Mouse (Mus musculus) urinary bladder, adult 2 months (tissue): ENCODE results near the gene Mgst3. TPM values are rescaled to one million over a fixed set of nuclear protein-coding genes. Genes with fewer than 3 reads are reported as not detected.

Experiments
- DNase-seq: peaks from one replicate; pipeline ENCODE4 v3.0.0; 2022; ENCODE audit warnings: low spot score
- polyA plus RNA-seq: library from polyadenylated mRNA; depleted of rRNA; stranded (reverse); fragments of >200 nt; gene quantifications from 2 replicates; pipeline ENCODE4 v1.2.3, GENCODE M21; 2012

Mgst3 gene
- polyA plus RNA-seq, 1 experiment = 300 TPM

DNA sequence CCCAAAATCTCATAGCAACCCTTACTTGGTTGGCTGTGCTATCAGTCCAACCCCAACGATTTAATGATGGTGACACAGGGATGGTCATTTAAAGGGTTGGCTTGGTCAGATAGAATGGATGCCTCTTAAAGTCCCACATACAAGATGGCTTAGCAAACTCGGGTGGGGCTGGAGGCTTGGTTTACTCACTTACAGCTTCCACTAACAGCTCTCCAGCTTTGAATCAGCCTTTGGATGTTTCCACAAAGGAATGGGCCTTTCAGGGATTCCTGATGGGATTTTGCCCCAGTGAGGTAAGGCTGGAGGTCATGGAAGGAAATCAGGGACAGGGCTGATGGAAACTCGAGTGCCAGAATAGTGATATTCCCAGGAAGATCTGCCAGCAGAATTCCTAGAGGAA, 5.8 kb downstream of the Mgst3 start:
- DNase-seq = no peak

- DNase-seq = no peak
Measured at GRCm38 (mm10) chr1:167387310-167387709, 6.3 kb downstream of the Mgst3 start.

GRCm38 (mm10) chr1:167386466-167386865, 7.2 kb downstream of the Mgst3 start:
- DNase-seq = no peak

- DNase-seq = no peak
Measured at GRCm38 (mm10) chr1:167385636-167386035, 8.0 kb downstream of the Mgst3 start.

GRCm38 (mm10) chr1:167385211-167385610, 8.4 kb downstream of the Mgst3 start:
- DNase-seq = no peak

DNA sequence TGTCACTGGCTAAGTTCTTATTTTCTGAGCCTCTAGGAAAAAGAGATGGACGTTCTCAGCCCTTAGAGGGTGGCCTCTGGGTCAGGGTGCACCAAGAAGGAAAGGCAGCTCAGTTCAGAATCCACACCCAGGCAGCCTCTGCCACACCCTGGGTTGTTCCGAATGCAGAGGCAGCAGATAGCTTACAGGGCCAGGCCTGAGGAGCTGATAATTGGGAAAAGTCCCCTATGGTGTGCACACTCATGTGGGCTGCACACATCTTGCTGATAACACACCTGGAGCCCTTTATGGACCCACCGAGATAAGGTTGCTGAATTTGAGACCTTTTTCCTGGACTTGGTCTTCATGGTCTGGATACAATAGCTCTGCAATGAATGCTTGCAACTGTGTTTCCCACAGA, 9.5 kb downstream of the Mgst3 start:
- no peak for DNase-seq

DNA sequence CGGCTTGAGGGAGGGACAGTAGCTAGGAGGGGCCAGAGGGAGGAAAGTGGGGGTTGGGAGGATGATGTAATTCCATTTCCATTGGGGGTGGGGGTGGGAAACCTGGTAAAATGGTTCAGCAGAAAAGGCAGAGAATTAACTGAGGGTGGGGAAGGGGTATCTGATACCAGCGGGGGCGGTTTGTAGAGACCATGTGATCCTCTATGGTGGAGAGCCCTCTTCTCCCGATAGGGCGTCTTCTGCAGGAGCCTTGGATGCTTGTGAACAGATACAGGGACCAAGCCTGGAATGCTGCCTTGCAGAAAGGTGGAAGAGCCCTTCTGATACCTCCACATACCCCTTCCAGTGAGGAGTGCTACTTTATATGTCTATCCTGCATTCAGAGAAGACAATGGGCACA, 10.5 kb downstream of the Mgst3 start:
- no peak for DNase-seq

- DNase-seq = no peak
Measured at GRCm38 (mm10) chr1:167382763-167383162, 10.9 kb downstream of the Mgst3 start.

DNA sequence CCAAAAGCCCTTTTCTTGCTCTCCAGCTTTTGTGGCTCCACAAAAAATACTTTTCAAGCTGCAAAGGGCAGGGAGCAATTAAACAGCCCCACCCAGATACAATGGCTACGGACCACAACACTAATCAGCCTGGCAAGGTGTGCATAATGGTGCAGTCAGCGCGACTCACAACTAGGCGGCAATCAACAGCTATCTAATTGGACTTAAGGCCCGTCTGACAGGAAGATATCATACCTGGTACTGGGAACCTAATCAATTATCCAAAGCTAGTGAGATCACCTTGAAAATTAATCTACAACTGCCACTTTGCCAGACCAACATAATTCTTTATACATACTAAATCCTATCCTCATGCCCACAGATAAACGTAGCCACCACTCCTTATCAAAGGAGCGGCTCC, 11.3 kb downstream of the Mgst3 start:
- no peak for DNase-seq

DNA sequence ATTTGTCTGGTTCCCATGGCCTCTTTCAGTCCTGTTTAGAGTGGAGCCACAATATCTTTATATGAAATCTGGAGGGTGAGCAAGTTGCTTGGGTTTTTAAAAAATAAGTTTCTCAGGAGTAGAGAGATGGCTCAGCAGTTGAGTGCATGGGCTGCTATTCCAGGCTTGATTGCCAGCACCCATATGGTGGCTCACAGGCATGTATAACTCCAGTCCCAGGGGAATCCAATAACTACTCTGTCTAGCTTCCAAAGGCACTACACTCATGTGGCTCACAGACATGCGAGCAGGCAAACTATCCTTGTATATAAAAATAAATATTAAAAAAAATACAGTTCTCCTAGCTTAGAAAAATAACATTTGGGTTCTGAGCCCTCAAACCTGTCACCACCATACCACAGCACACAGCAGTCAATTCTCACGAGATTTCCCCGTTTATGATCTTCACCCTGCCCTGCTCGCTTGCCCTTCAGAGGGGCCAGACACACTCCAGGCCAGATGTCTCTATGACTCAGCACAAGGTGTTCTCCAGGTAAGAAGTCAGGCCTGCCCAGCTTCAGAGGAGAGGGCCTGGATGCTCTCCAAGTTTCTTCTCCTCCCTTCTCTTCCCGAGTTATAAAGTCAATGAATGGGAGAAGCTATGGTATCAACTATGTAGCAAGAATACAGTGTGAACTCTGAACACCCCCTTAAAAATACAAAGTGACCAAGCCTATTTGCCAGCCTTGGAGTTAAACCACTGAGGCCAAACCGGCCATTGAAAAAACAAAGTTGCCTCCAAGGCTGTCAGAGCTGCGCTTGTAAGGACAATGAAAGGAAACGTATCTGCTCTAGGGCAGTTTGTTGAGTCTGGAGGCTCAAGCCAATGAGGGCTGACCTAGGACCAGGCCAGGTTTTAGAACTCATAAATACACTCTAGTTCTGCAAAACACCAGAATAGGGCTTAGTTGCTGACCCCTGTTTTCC, 12.3 kb downstream of the Mgst3 start:
- no peak for DNase-seq

- DNase-seq = no peak
Measured at GRCm38 (mm10) chr1:167380223-167380622, 13.4 kb downstream of the Mgst3 start.

- DNase-seq = no peak
Measured at GRCm38 (mm10) chr1:167379751-167380150, 13.9 kb downstream of the Mgst3 start.

GRCm38 (mm10) chr1:167378019-167378418, 15.6 kb downstream of the Mgst3 start:
- no peak for DNase-seq

DNA sequence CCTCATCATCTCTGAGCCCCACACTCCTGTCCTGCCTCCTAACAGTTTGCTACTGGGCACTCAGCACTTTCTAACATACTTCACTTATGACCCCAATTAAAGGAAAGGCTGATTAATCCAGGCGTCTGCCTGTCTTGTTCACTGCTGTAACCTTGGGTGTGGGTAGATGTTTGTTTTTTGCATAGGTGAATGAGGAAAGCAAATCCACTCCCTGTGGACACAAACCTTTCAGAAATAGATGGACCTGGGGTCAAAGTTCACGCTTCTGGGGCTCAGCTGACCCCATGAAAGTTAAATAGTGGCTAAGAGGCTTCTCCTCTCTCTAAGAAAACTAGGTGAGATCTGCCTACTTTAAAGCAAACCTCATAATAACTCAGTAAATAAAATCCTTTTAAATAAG, 18.7 kb downstream of the Mgst3 start:
- DNase-seq = no peak

- no peak for DNase-seq
Measured at GRCm38 (mm10) chr1:167374003-167374784, 19.4 kb downstream of the Mgst3 start.

- no peak for DNase-seq
Measured at GRCm38 (mm10) chr1:167372739-167373138, 20.9 kb downstream of the Mgst3 start.

GRCm38 (mm10) chr1:167369905-167370304, 23.7 kb downstream of the Mgst3 start:
- DNase-seq = peak; percentile 67

- no peak for DNase-seq
Measured at GRCm38 (mm10) chr1:167368513-167368912, 25.1 kb downstream of the Mgst3 start.

- DNase-seq = no peak
Measured at GRCm38 (mm10) chr1:167368018-167368417, 25.6 kb downstream of the Mgst3 start.

DNA sequence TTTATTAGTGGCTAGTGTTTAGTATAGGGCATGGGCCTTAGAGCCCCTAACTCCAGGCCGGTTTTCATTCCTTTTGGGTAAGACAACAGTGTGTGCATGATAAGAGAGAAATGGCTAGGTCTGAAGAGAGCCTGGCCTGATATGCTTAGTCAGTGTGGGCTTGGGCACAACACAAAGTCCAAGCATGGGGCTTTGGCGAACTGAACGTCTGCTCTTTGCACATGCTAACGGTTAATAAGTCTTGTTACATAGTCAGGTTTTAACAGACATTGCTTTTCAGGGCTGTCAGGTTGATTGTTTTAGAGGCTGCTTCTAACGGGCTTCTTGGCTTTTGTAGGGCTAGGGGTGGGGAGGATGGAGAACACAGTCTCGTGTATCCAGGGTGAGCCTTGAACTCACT, 27.0 kb downstream of the Mgst3 start:
- no peak for DNase-seq

GRCm38 (mm10) chr1:167365808-167366207, 27.8 kb downstream of the Mgst3 start:
- no peak for DNase-seq

GRCm38 (mm10) chr1:167363322-167363721, 30.3 kb downstream of the Mgst3 start:
- DNase-seq = no peak

GRCm38 (mm10) chr1:167362819-167363218, 30.8 kb downstream of the Mgst3 start:
- no peak for DNase-seq
